Mouse (Mus musculus) embryonic fibroblast, embryonic 13.5 days (primary cell): ENCODE measurements around the gene Fhdc1.

ENCODE experiments used
- CTCF ChIP-seq: IDR thresholded peaks from 2 replicates; pipeline ENCODE4 v1.5.1; 2011; ENCODE audit warnings: mild to moderate bottlenecking, control low read depth, low read length, moderate library complexity, borderline replicate concordance; ENCODE audit not compliant: insufficient read depth
- POLR2A ChIP-seq: IDR thresholded peaks from 2 replicates; pipeline ENCODE4 v1.6.1; 2011; ENCODE audit warnings: low read depth, mild to moderate bottlenecking, control low read depth, low read length, moderate library complexity

- TF ChIP-seq POLR2A (no peak), CTCF (no peak)
These were observed 47.3 kb downstream of the Fhdc1 start for GRCm38 (mm10) chr3:84432797-84433445.
